Mouse (Mus musculus) forebrain, embryonic 15.5 days (tissue): ENCODE results near the gene Efemp2. TPM values are rescaled to one million over a fixed set of nuclear protein-coding genes. Genes with fewer than 3 reads are reported as not detected.

Source experiments
- ATAC-seq: fragments of 200-750 bp; cut with Nextera tagmentation; replicated peaks from 2 replicates; pipeline ENCODE4 v1.8.0; 2017; ENCODE audit warnings: mild to moderate bottlenecking, moderate TSS enrichment, moderate library complexity
- H3K27ac ChIP-seq: fragments of 300-500 bp; sonication (generic); replicated peaks from 2 replicates; pipeline ENCODE4 v1.5.1; 2015; ENCODE audit warnings: mild to moderate bottlenecking, inconsistent platforms
- H3K27me3 ChIP-seq: fragments of 300-500 bp; sonication (generic); 2 replicates; pipeline ENCODE4 v1.6.1; 2015; ENCODE audit warnings: inconsistent platforms
- H3K36me3 ChIP-seq: fragments of 300-500 bp; sonication (generic); 2 replicates; pipeline ENCODE4 v1.6.1; 2015; ENCODE audit warnings: mild to moderate bottlenecking, inconsistent platforms
- H3K4me1 ChIP-seq: fragments of 300-500 bp; sonication (generic); 2 replicates; pipeline ENCODE4 v1.6.1; 2015; ENCODE audit warnings: inconsistent platforms
- H3K4me2 ChIP-seq: fragments of 300-500 bp; sonication (generic); replicated peaks from 2 replicates; pipeline ENCODE4 v1.6.1; 2015; ENCODE audit warnings: mild to moderate bottlenecking, inconsistent platforms
- H3K4me3 ChIP-seq: fragments of 300-500 bp; sonication (generic); 2 replicates; pipeline ENCODE4 v1.5.1; 2015; ENCODE audit warnings: mild to moderate bottlenecking, inconsistent platforms
- H3K9ac ChIP-seq: fragments of 300-500 bp; sonication (generic); replicated peaks from 2 replicates; pipeline ENCODE4 v1.6.1; 2015; ENCODE audit warnings: mild to moderate bottlenecking, inconsistent platforms
- H3K9me3 ChIP-seq: fragments of 300-500 bp; sonication (generic); 2 replicates; pipeline ENCODE4 v1.6.1; 2016; ENCODE audit warnings: inconsistent platforms
- WGBS: fragments of 180-500 bp; shearing (Covaris S2); methylation state at CpG from one replicate; pipeline ENCODE4 v1.1.7; 2015; ENCODE audit warnings: mixed read lengths; 5-methylcytosine and 5-hydroxymethylcytosine counted together
- polyA plus RNA-seq: library from polyadenylated mRNA; unstranded; fragments of >200 nt; fragmentation: Nextera tagmentation; extraction: Ambion mirVana; gene quantifications from 2 replicates; pipeline ENCODE4 v1.2.1, GENCODE M21; 2015

Gene Efemp2
- polyA plus RNA-seq, 1 experiment from 2014 or later, result 30.1 TPM

- H3K9ac ChIP-seq, result no peak overlapping the region
- WGBS, result 89% methylated on average over 6 of the region's 6 CpGs
- ATAC-seq, result no peak
- no peaks in the 10 kb centered on the region for H3K9me3 ChIP-seq
- no peaks in the 10 kb centered on the region for H3K27me3 ChIP-seq
- H3K4me3 ChIP-seq, result no peak overlapping the region
- no peak overlapping the region for H3K27ac ChIP-seq
- peaks cover 15% of the 10 kb centered on the region for H3K4me1 ChIP-seq
- H3K4me2 ChIP-seq, result no peak overlapping the region
- peaks cover 51% of the 10 kb centered on the region for H3K36me3 ChIP-seq
Measured at GRCm38 (mm10) chr19:5466916-5467500, 6.7 kb upstream of the Efemp2 start.

- H3K4me3 ChIP-seq, result no peak within 1 kb of the TSS
- H3K27me3 ChIP-seq, result no peaks in the 10 kb centered on the region
- peaks cover 15% of the 10 kb centered on the region for H3K4me1 ChIP-seq
- H3K9ac ChIP-seq, result no peak within 1 kb of the TSS
- 63% methylated on average over 5 of the region's 5 CpGs for WGBS
- no peak within 1 kb of the TSS for H3K4me2 ChIP-seq
- H3K9me3 ChIP-seq, result no peaks in the 10 kb centered on the region
- no peak within 1 kb of the TSS for H3K27ac ChIP-seq
- ATAC-seq, result no peak
- H3K36me3 ChIP-seq, result peaks cover 40% of the 10 kb centered on the region
Measured at GRCm38 (mm10) chr19:5468374-5468773, 5.4 kb upstream of the Efemp2 start, which contains the start of gene Ctsw. Gene Ctsw (minus strand): TSS chr19:5468507.

GRCm38 (mm10) chr19:5471846-5472245, 1.9 kb upstream of the Efemp2 start:
- WGBS, result 40% methylated on average over 5 of the region's 5 CpGs
- no peak overlapping the region for H3K9ac ChIP-seq
- no peak for ATAC-seq
- H3K27me3 ChIP-seq, result no peaks in the 10 kb centered on the region
- H3K27ac ChIP-seq, result no peak overlapping the region
- no peaks in the 10 kb centered on the region for H3K9me3 ChIP-seq
- H3K4me2 ChIP-seq, result no peak overlapping the region
- peaks cover 26% of the 10 kb centered on the region for H3K4me1 ChIP-seq
- H3K4me3 ChIP-seq, result no peak overlapping the region
- peaks cover 11% of the 10 kb centered on the region for H3K36me3 ChIP-seq

GRCm38 (mm10) chr19:5472857-5473256, 897 bp upstream of the Efemp2 start:
- no peak overlapping the region for H3K9ac ChIP-seq
- WGBS, result 82% methylated on average over 3 of the region's 3 CpGs
- no peak overlapping the region for H3K4me2 ChIP-seq
- no peak overlapping the region for H3K27ac ChIP-seq
- no peak for ATAC-seq
- peaks cover 26% of the 10 kb centered on the region for H3K4me1 ChIP-seq
- peaks cover under 1% of the 10 kb centered on the region; the same call in 1 of the 2 replicates for H3K36me3 ChIP-seq
- H3K9me3 ChIP-seq, result no peaks in the 10 kb centered on the region
- no peaks in the 10 kb centered on the region for H3K27me3 ChIP-seq
- H3K4me3 ChIP-seq, result no peak overlapping the region

- H3K9ac ChIP-seq, result peak overlapping the region; percentile 67
- peak; percentile 80 for ATAC-seq
- no peaks in the 10 kb centered on the region for H3K9me3 ChIP-seq
- peak overlapping the region; percentile 54 for H3K27ac ChIP-seq
- no peaks in the 10 kb centered on the region for H3K27me3 ChIP-seq
- no peaks in the 10 kb centered on the region for H3K36me3 ChIP-seq
- peaks cover 26% of the 10 kb centered on the region for H3K4me1 ChIP-seq
- peak overlapping the region; percentile 94 for H3K4me2 ChIP-seq
- peak overlapping the region; percentile 63 for H3K4me3 ChIP-seq
- WGBS, result under 1% methylated on average over 67 of the region's 68 CpGs
Measured at GRCm38 (mm10) chr19:5474281-5475068, 721 bp downstream of the Efemp2 start.

GRCm38 (mm10) chr19:5475069-5475714, 1.4 kb downstream of the Efemp2 start:
- Histone ChIP-seq H3K9ac (peak overlapping the region; percentile 67), H3K36me3 (no peaks in the 10 kb centered on the region), H3K27me3 (no peaks in the 10 kb centered on the region), H3K9me3 (no peaks in the 10 kb centered on the region), H3K27ac (peak overlapping the region; percentile 54), H3K4me1 (peaks cover 26% of the 10 kb centered on the region), H3K4me3 (peak overlapping the region; percentile 63), H3K4me2 (peak overlapping the region; percentile 94)
- 25% methylated on average over 13 of the region's 13 CpGs for WGBS
- peak; percentile 45 for ATAC-seq

- ATAC-seq, result no peak
- Histone ChIP-seq H3K27ac (no peak overlapping the region), H3K4me1 (peaks cover 26% of the 10 kb centered on the region), H3K9ac (no peak overlapping the region), H3K4me3 (no peak overlapping the region), H3K27me3 (no peaks in the 10 kb centered on the region), H3K36me3 (peaks cover 4% of the 10 kb centered on the region; the same call in 1 of the 2 replicates), H3K9me3 (no peaks in the 10 kb centered on the region), H3K4me2 (no peak overlapping the region)
- 85% methylated on average over 10 of the region's 10 CpGs for WGBS
Measured at GRCm38 (mm10) chr19:5477004-5477667, 3.4 kb downstream of the Efemp2 start.

GRCm38 (mm10) chr19:5477668-5478300, 4.0 kb downstream of the Efemp2 start:
- Histone ChIP-seq H3K9me3 (no peaks in the 10 kb centered on the region), H3K27me3 (no peaks in the 10 kb centered on the region), H3K27ac (no peak overlapping the region), H3K4me2 (no peak overlapping the region), H3K4me3 (no peak overlapping the region), H3K9ac (no peak overlapping the region), H3K36me3 (peaks cover 11% of the 10 kb centered on the region), H3K4me1 (peaks cover 26% of the 10 kb centered on the region)
- ATAC-seq, result no peak
- WGBS, result 89% methylated on average over 18 of the region's 18 CpGs

GRCm38 (mm10) chr19:5480016-5480415, 6.3 kb downstream of the Efemp2 start:
- H3K36me3 ChIP-seq, result peaks cover 32% of the 10 kb centered on the region
- ATAC-seq, result no peak
- H3K4me3 ChIP-seq, result no peak overlapping the region

GRCm38 (mm10) chr19:5481398-5481797, 7.6 kb downstream of the Efemp2 start:
- Histone ChIP-seq H3K27me3 (no peaks in the 10 kb centered on the region), H3K4me1 (no peaks in the 10 kb centered on the region), H3K9ac (no peak overlapping the region), H3K4me2 (no peak overlapping the region), H3K9me3 (no peaks in the 10 kb centered on the region), H3K4me3 (no peak overlapping the region), H3K36me3 (peaks cover 37% of the 10 kb centered on the region), H3K27ac (no peak overlapping the region)
- no peak for ATAC-seq
- 93% methylated on average over 10 of the region's 10 CpGs for WGBS

More at GRCm38 (mm10) chr19:5480016-5480415, 6.3 kb downstream of the Efemp2 start:
- Histone ChIP-seq H3K9ac (no peak overlapping the region), H3K4me2 (no peak overlapping the region), H3K4me1 (peaks cover 10% of the 10 kb centered on the region), H3K9me3 (no peaks in the 10 kb centered on the region), H3K27ac (no peak overlapping the region), H3K27me3 (no peaks in the 10 kb centered on the region)
- WGBS, result 90% methylated on average over 10 of the region's 10 CpGs
